Mouse (Mus musculus): ENCODE data around the gene Retreg2. TPM values are rescaled to one million over a fixed set of nuclear protein-coding genes. Genes with fewer than 3 reads are reported as not detected.
A peak's percentile ranks its signal among the peaks of the same experiment; 100 is the strongest.

Retreg2 gene
- polyA plus RNA-seq, 1 experiment: 92.9 TPM

DNA sequence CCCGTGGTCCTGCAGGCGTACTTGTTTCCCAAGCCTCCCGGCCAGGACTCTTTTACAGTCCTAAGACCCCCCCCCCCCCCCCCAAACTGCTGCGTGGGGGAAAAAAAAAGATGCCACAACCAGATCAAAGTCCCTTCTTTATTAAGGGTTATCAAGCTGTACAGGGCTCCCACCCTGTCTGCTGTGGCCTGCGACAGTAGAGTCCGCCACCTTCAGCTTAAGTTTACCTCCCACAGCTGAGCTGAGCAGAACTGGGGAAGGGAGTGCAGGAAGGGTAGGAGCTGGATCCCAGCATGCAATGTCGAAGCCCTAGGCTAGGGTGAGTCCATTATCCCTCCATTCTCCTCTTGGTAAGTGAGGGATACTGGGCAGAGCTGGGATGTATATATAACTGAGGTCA lies 38.2 kb downstream of the Retreg2 start:
- TF ChIP-seq CTCF (IDR thresholded peaks at IDR 0.05; ENCODE audit: control insufficient read depth, insufficient read depth, low read length): no peak
- no peak for TF ChIP-seq POLR2A (IDR thresholded peaks at IDR 0.05; ENCODE audit: borderline replicate concordance, control insufficient read depth, low read depth, low read length)
- no peak overlapping the region for H3K4me3 ChIP-seq (replicated peaks; ENCODE audit: control insufficient read depth, low read depth, low read length)
- 38% methylated on average over 7 of the region's 7 CpGs for WGBS
- H3K27ac ChIP-seq (ENCODE audit: control insufficient read depth, insufficient read depth, low read depth, low read length, poor library complexity): no peak overlapping the region
- no peaks in the 10 kb centered on the region; the same call in 1 of the 2 replicates for H3K4me1 ChIP-seq (ENCODE audit: control insufficient read depth, insufficient read depth, low read length)

DNA sequence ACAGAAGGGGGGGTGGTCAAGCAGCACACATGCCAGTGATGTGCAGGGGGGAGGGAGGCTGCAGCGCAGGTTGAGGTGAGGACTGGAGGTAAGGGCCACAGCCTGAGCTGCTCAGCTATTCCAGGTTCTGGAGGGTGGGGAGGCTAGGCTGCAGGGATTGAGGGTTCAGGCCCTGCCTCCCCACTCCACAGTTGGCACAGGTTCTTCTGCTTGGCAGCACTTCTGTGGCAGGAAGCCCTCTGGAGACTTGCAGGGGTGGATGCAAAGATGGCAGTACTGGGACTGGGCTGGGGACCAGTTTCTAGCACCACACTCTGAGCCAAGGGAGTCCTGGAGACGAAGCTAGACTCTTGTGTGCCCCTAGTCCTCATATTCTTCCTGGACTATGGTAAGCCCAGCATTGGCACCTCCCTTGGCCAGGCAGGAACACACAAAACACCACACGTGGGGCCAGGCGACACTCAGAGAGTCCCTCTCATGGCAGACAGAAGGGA lies 38.8 kb downstream of the Retreg2 start:
- H3K27ac ChIP-seq (ENCODE audit: control insufficient read depth, insufficient read depth, low read depth, low read length, poor library complexity): no peak overlapping the region
- H3K4me3 ChIP-seq (replicated peaks; ENCODE audit: control insufficient read depth, low read depth, low read length): no peak overlapping the region
- H3K4me1 ChIP-seq (ENCODE audit: control insufficient read depth, insufficient read depth, low read length): no peaks in the 10 kb centered on the region; the same call in 1 of the 2 replicates
- WGBS: 93% methylated on average over 4 of the region's 4 CpGs
- no peak for TF ChIP-seq CTCF (IDR thresholded peaks at IDR 0.05; ENCODE audit: control insufficient read depth, insufficient read depth, low read length)
- no peak for TF ChIP-seq POLR2A (IDR thresholded peaks at IDR 0.05; ENCODE audit: borderline replicate concordance, control insufficient read depth, low read depth, low read length)

DNA sequence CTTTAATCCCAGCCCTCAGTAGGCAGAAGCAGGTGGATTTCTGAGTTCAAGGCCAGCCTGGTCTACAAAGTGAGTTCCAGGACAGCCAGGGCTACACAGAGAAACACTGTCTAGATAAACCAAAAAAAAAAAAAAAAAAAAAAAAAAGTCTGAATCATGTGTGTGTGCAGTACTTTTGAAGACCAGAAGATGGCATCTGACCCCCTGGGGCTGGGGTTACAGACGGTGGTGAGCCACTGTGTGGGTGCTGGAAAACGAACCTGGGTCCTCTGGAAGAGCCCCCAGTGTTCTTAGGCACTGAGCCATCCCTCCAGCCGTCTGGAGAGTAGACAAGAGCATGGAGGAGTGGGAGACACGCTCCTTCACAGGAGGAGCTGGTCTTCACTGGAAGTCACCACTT lies 39.6 kb downstream of the Retreg2 start:
- Histone ChIP-seq H3K4me3 (replicated peaks; ENCODE audit: control insufficient read depth, low read depth, low read length) (no peak overlapping the region), H3K4me1 (ENCODE audit: control insufficient read depth, insufficient read depth, low read length) (no peaks in the 10 kb centered on the region; the same call in 1 of the 2 replicates), H3K27ac (ENCODE audit: control insufficient read depth, insufficient read depth, low read depth, low read length, poor library complexity) (no peak overlapping the region)
- no peak for TF ChIP-seq POLR2A (IDR thresholded peaks at IDR 0.05; ENCODE audit: borderline replicate concordance, control insufficient read depth, low read depth, low read length)
- TF ChIP-seq CTCF (IDR thresholded peaks at IDR 0.05; ENCODE audit: control insufficient read depth, insufficient read depth, low read length): no peak; the same call in 1 of the 2 replicates
- WGBS: 83% methylated on average over 4 of the region's 4 CpGs

DNA sequence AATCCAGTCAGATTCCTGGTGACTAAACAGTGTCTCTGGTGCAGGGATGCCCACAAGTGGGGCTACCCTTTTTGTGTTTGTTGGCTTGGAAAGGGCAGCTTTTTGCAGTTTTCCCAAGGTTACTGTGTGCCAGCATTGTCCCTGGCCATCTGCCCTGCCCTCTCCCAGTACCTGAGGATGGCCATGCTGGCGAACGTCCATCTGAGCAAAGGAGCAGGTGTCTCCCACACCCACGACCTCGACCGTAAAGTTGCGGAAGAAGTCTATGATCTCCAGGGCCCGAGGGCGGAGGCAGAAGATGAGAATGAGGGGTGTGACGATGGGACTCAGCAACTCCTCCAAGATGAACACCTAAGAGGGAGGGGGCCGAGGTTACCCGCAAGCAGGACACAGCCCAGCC lies 42.9 kb downstream of the Retreg2 start:
- peaks cover 1% of the 10 kb centered on the region; the same call in 1 of the 2 replicates for H3K4me1 ChIP-seq (ENCODE audit: control insufficient read depth, insufficient read depth, low read length)
- TF ChIP-seq POLR2A (IDR thresholded peaks at IDR 0.05; ENCODE audit: borderline replicate concordance, control insufficient read depth, low read depth, low read length) (no peak), CTCF (IDR thresholded peaks at IDR 0.05; ENCODE audit: control insufficient read depth, insufficient read depth, low read length) (no peak)
- WGBS: 91% methylated on average over 11 of the region's 11 CpGs
- H3K27ac ChIP-seq (ENCODE audit: control insufficient read depth, insufficient read depth, low read depth, low read length, poor library complexity): no peak overlapping the region
- H3K4me3 ChIP-seq (replicated peaks; ENCODE audit: control insufficient read depth, low read depth, low read length): no peak overlapping the region

DNA sequence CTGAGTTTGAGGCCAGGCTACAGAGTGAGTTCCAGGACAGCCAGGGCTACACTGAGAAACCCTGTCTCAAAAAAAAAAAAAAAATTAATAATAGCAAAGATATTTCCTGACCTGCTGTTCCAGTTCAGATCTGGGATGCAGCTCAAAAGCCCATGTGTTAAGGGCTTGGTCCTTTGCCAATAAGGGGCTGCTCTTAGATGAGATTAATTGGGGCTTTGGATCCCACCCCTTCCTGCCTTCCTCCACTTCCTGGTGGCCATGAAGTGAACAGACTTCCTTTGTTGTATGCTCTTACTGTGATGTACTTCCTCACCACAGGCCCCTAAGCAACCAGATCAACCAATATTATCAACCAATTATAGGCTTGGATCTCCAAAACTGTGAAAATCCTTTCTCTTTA lies 44.5 kb downstream of the Retreg2 start:
- H3K4me3 ChIP-seq (replicated peaks; ENCODE audit: control insufficient read depth, low read depth, low read length): no peak overlapping the region
- no peak overlapping the region for H3K27ac ChIP-seq (ENCODE audit: control insufficient read depth, insufficient read depth, low read depth, low read length, poor library complexity)
- no peak for TF ChIP-seq POLR2A (IDR thresholded peaks at IDR 0.05; ENCODE audit: borderline replicate concordance, control insufficient read depth, low read depth, low read length)
- peaks cover 1% of the 10 kb centered on the region; the same call in 1 of the 2 replicates for H3K4me1 ChIP-seq (ENCODE audit: control insufficient read depth, insufficient read depth, low read length)

DNA sequence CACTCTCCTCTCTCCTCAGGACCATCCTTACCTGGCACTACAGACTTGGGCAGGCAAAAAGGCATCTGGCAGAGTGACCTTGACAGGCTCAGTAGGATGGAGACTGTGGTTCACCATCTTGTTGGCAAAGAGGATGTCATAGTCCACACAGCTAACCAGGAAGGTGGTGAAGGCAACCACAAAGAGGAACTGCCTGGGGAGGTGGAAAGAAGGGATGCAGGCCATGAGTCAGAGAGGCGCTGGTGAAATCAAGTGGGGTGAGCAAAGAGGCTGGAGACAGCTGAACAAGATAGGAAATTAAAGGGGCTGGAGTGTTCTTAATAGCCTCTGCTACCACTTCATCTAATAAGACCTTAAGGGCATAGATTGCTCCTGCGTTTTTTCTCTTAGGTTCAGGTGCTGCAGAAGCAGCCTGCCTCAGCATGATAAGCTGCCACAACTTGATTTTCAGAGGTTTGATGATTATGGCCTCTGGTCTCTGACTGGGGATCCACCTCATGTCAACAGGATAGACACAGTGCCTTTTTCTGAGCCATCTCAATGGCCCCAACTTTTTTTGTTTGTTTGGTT lies 45.4 kb downstream of the Retreg2 start:
- TF ChIP-seq CTCF (IDR thresholded peaks at IDR 0.05; ENCODE audit: control insufficient read depth, insufficient read depth, low read length): no peak
- TF ChIP-seq POLR2A (IDR thresholded peaks at IDR 0.05; ENCODE audit: borderline replicate concordance, control insufficient read depth, low read depth, low read length): no peak
- 8% methylated on average over 2 of the region's 2 CpGs for WGBS
- no peak overlapping the region for H3K4me3 ChIP-seq (replicated peaks; ENCODE audit: control insufficient read depth, low read depth, low read length)
- peaks cover 1% of the 10 kb centered on the region; the same call in 1 of the 2 replicates for H3K4me1 ChIP-seq (ENCODE audit: control insufficient read depth, insufficient read depth, low read length)
- peak overlapping the region; percentile 39; the same call in 1 of the 2 replicates for H3K27ac ChIP-seq (ENCODE audit: control insufficient read depth, insufficient read depth, low read depth, low read length, poor library complexity)

DNA sequence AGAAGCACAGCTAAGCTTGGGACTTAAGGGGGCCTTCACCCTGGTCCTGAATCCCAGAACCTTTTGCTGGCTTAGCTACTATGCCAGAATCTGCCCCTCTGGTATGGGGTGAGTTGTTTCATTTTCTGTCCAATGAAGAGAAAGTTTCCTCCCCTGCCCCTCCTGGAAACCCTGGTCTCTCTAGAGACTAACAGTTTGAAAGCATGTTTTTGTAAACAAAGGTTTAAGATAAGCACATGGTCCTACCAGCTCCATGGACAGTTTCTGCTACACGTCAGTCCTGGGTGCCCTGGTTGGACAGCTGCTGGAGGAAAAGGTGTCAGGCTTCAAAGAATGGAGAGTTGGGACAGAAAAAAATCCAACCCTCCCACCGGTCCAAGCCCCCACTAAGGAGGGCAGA lies 48.0 kb downstream of the Retreg2 start:
- WGBS: 44% methylated on average over 2 of the region's 2 CpGs
- Histone ChIP-seq H3K27ac (ENCODE audit: control insufficient read depth, insufficient read depth, low read depth, low read length, poor library complexity) (no peak overlapping the region), H3K4me3 (replicated peaks; ENCODE audit: control insufficient read depth, low read depth, low read length) (peak overlapping the region; percentile 7), H3K4me1 (ENCODE audit: control insufficient read depth, insufficient read depth, low read length) (peaks cover 1% of the 10 kb centered on the region; the same call in 1 of the 2 replicates)
- TF ChIP-seq CTCF (IDR thresholded peaks at IDR 0.05; ENCODE audit: control insufficient read depth, insufficient read depth, low read length): no peak
- no peak for TF ChIP-seq POLR2A (IDR thresholded peaks at IDR 0.05; ENCODE audit: borderline replicate concordance, control insufficient read depth, low read depth, low read length)

DNA sequence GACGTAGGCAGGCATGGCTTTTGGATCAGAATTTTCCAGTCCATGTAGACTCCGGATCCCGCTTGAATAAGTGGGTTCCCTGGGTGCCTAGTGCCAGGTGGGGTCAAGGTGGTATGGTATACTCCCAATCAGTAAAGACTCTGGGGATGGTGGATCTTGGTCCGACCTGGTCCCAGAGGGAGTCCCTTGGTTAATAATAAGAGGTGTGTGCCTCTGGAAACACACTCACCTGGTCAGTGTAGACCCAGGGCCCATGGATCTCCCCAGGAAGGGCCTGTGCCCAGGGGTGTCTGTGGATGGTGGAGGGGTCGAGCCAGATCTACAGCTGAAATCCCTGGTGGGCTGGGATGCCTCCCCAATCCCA lies 48.7 kb downstream of the Retreg2 start:
- 48% methylated on average over 5 of the region's 5 CpGs for WGBS
- TF ChIP-seq POLR2A (IDR thresholded peaks at IDR 0.05; ENCODE audit: borderline replicate concordance, control insufficient read depth, low read depth, low read length): no peak
- TF ChIP-seq CTCF (IDR thresholded peaks at IDR 0.05; ENCODE audit: control insufficient read depth, insufficient read depth, low read length): no peak
- H3K27ac ChIP-seq (ENCODE audit: control insufficient read depth, insufficient read depth, low read depth, low read length, poor library complexity): peak overlapping the region; percentile 84
- peak overlapping the region; percentile 85 for H3K4me3 ChIP-seq (replicated peaks; ENCODE audit: control insufficient read depth, low read depth, low read length)
- peaks cover 1% of the 10 kb centered on the region; the same call in 1 of the 2 replicates for H3K4me1 ChIP-seq (ENCODE audit: control insufficient read depth, insufficient read depth, low read length)

All from bone marrow, adult 2 months (tissue).